Mouse (Mus musculus): ENCODE measurements around the gene Thoc3. TPM values are rescaled to one million over a fixed set of nuclear protein-coding genes. Genes with fewer than 3 reads are reported as not detected.
"Not testable (repeated sequence)": the region's sequence is repeated elsewhere in the genome, so short reads cannot be mapped to it uniquely, and the experiment has no call there.

The Thoc3 gene
- polyA plus RNA-seq (2015; fragmentation: Nextera tagmentation; extraction: Ambion mirVana) = 99.1 and 107 TPM in 2 replicates

GRCm38 (mm10) chr13:54468098-54469011 is at the start of gene Thoc3:
Thoc3 (minus strand) TSS chr13:54468849.
- peaks cover 39% of the 10 kb centered on the region for H3K36me3 ChIP-seq
- peak within 1 kb of the TSS; percentile 91 for H3K9ac ChIP-seq
- under 1% methylated on average over 67 of the region's 67 CpGs for WGBS
- 0 out of 2 replicates have a peak within 1 kb of the TSS, but pooled peaks have one; percentile 38 for H3K27ac ChIP-seq
- no peaks in the 10 kb centered on the region for H3K27me3 ChIP-seq
- peaks cover 13% of the 10 kb centered on the region for H3K4me1 ChIP-seq
- ATAC-seq (ENCODE audit: insufficient number of reproducible peaks, low FRiP score, low TSS enrichment, low read depth) = peak; percentile 88
- peak within 1 kb of the TSS; percentile 84 for H3K4me2 ChIP-seq
- H3K4me3 ChIP-seq = peak within 1 kb of the TSS; percentile 93
- no peaks in the 10 kb centered on the region for H3K9me3 ChIP-seq

DNA sequence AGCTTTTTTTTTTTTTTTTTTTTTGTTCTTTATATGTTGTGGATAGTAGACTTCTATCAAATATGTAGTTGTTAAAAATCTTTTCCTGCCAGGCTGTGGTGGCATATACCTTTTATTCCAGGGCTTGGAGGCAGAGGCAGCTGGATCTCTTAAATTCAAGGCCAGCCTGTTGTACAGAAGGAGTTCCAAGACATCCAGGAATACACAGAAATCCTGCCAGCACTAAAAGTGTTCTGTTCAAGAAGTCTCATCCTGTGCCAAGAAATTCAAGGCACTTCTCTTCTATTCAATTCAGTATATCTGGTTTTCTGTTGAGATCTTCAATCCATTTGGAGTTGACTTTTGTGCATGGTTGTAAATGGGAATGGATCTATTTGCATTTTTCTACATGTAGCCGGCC is 37.3 kb upstream of the Thoc3 start:
- Histone ChIP-seq H3K36me3 (no peaks in the 10 kb centered on the region), H3K27me3 (no peaks in the 10 kb centered on the region), H3K4me3 (no peak overlapping the region), H3K4me1 (peaks cover 14% of the 10 kb centered on the region), H3K27ac (no peak overlapping the region), H3K4me2 (no peak overlapping the region), H3K9me3 (no peaks in the 10 kb centered on the region), H3K9ac (no peak overlapping the region)
- 98% methylated on average over 1 of the region's 1 CpGs for WGBS
- ATAC-seq (ENCODE audit: insufficient number of reproducible peaks, low FRiP score, low TSS enrichment, low read depth) = no peak

DNA sequence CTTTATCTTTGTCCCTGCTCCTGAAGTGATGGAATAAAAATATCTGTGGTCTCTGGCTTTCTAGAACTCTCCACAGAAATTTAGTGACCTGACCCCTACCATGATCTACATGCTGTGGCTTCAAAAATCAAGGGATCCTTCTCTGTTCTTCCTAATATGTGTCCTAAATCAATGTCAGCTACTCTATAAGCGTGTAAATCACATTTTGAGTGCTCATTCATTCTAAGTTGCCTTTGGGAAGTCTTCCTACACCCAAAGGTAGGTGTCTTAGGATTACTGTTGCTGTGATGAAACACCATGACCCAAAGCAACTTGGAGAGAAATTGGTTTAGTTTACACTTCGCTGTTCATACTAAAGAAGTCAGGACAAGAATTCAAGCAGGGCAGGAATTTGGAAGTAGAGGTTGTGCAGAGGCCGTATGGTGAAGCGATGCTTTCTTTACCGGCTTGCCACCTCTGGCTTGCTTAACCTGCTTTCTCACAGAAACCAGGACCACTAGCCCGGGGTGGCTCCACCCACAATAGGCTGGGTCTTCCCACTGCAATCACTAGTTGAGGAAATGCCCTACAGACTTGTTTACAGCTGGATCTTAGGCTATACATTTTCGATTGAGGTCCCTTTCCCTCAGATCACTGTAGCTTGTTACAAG is 36.1 kb upstream of the Thoc3 start:
- no peak for ATAC-seq (ENCODE audit: insufficient number of reproducible peaks, low FRiP score, low TSS enrichment, low read depth)
- Histone ChIP-seq H3K4me3 (peak overlapping the region; percentile 79), H3K9ac (peak overlapping the region; percentile 78), H3K27me3 (no peaks in the 10 kb centered on the region), H3K9me3 (no peaks in the 10 kb centered on the region), H3K4me1 (peaks cover 14% of the 10 kb centered on the region), H3K27ac (peak overlapping the region; percentile 82), H3K4me2 (peak overlapping the region; percentile 91), H3K36me3 (no peaks in the 10 kb centered on the region)
- WGBS = 21% methylated on average over 7 of the region's 7 CpGs

DNA sequence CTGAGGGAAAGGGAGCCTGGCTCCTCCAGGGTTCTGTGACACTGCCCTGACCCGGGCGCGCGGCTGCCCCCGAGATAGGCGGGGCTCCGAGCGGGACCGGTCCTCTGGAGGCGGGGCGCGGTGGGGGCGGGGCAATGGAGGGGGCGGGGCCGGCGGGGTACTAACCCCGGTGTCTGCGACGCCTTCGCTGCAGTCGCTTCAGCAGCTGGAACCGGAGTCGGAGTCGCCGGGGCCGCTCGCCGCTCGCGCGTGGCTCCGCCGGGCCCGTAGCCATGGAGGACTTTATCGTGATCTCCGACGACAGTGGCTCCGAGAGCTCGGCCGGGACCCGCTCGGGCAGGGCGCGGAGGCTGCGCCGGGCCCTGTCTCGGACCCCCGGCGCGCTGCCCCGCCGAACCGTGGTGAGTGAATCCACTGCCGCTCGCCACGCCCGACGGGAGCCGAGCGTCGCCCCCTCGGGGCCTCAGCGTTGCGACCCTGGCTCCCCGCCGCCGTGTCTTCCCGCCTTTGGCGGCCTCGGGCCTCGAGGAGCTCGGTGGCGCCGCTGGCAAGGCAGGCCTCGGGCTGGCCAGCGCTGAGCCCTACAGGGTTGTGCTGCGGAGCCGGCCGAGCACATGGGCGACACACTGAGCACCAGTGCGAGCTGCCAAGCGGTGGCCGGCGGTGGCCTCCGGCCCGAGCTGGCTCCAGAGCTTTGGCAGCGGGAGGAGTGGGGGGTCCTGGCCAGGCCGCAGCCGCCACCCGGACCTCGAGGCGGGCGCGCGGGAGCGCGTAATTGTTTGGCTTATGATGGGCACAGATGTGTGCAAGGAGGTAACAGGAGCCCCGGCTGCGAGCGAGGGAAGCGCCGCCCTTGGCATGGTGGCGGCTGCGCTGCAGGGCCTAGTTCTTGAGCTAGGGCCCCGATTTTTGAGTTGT is 35.2 kb upstream of the Thoc3 start, which contains the start of gene Simc1:
Gene Simc1, plus strand, starts transcription at position 176 of the 918 bp plus-strand sequence.
- Histone ChIP-seq H3K4me3 (peak within 1 kb of the TSS; percentile 79), H3K9me3 (no peaks in the 10 kb centered on the region), H3K36me3 (no peaks in the 10 kb centered on the region), H3K4me2 (peak within 1 kb of the TSS; percentile 91), H3K27me3 (no peaks in the 10 kb centered on the region), H3K9ac (peak within 1 kb of the TSS; percentile 78), H3K27ac (peak within 1 kb of the TSS; percentile 82), H3K4me1 (peaks cover 14% of the 10 kb centered on the region)
- peak; percentile 90 for ATAC-seq (ENCODE audit: insufficient number of reproducible peaks, low FRiP score, low TSS enrichment, low read depth)
- WGBS = under 1% methylated on average over 105 of the region's 105 CpGs

GRCm38 (mm10) chr13:54503278-54503603 is 34.6 kb upstream of the Thoc3 start:
- Histone ChIP-seq H3K9me3 (no peaks in the 10 kb centered on the region), H3K4me1 (peaks cover 14% of the 10 kb centered on the region), H3K4me3 (peak overlapping the region; percentile 79), H3K27me3 (no peaks in the 10 kb centered on the region), H3K4me2 (peak overlapping the region; percentile 91), H3K9ac (peak overlapping the region; percentile 26; the same call in 1 of the 2 replicates), H3K27ac (no peak overlapping the region), H3K36me3 (no peaks in the 10 kb centered on the region)
- WGBS = 1% methylated on average over 14 of the region's 14 CpGs
- no peak for ATAC-seq (ENCODE audit: insufficient number of reproducible peaks, low FRiP score, low TSS enrichment, low read depth)

- no peak overlapping the region for H3K9ac ChIP-seq
- H3K4me3 ChIP-seq = no peak overlapping the region
- H3K36me3 ChIP-seq = no peaks in the 10 kb centered on the region
- no peaks in the 10 kb centered on the region for H3K9me3 ChIP-seq
- H3K27me3 ChIP-seq = no peaks in the 10 kb centered on the region
- H3K4me1 ChIP-seq = peaks cover 14% of the 10 kb centered on the region
- H3K27ac ChIP-seq = no peak overlapping the region
- WGBS = 64% methylated on average over 3 of the region's 3 CpGs
- no peak for ATAC-seq (ENCODE audit: insufficient number of reproducible peaks, low FRiP score, low TSS enrichment, low read depth)
- H3K4me2 ChIP-seq = no peak overlapping the region
These were observed 33.5 kb upstream of the Thoc3 start for GRCm38 (mm10) chr13:54501957-54502690.

DNA sequence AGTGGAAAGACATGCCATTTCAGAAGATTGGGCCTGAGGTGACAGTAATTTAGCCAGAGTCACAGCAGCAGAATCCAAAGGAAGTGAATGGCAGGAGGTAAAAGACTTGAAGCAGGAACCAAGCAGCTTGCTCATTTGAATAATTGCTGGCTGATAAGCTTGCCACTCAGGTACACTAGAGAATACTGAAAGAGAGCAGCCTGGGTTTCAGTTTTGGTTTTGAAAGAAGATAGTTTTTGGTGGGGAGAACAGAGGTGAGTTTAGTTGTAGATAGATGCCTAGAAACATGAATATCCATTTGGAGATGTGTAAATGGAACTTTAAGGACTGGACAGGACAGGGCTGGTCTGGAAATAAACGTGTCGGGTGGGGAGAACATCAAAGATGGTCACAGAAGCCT is 32.7 kb upstream of the Thoc3 start:
- ATAC-seq (ENCODE audit: insufficient number of reproducible peaks, low FRiP score, low TSS enrichment, low read depth) = no peak
- H3K4me2 ChIP-seq = no peak overlapping the region
- H3K9me3 ChIP-seq = no peaks in the 10 kb centered on the region
- no peak overlapping the region for H3K4me3 ChIP-seq
- H3K9ac ChIP-seq = no peak overlapping the region
- H3K27ac ChIP-seq = no peak overlapping the region
- no peaks in the 10 kb centered on the region for H3K27me3 ChIP-seq
- no peaks in the 10 kb centered on the region for H3K36me3 ChIP-seq
- peaks cover 14% of the 10 kb centered on the region for H3K4me1 ChIP-seq
- WGBS = 66% methylated on average over 2 of the region's 2 CpGs

DNA sequence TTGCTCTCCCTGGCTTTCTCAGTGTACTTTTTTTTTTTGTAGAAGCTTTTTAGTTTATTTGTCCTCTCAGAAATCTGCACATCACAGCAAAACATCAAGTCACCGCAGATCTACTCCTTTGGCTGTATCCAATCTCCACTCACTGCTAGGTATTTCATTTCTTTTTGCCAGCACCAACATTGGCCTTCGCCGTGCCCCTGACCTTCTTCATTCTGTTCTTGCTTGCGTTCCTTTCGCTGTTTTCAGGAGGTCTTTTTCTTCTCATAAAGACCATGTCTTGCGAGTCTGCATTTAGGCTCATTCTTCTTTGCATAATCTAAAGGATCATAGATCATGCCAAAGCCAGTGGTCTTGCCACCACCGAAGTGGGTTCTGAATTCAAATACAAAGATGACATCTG is 30.9 kb upstream of the Thoc3 start:
- not testable (repeated sequence) for H3K4me1 ChIP-seq; H3K27me3 ChIP-seq; H3K9me3 ChIP-seq; H3K9ac ChIP-seq; H3K27ac ChIP-seq; H3K4me3 ChIP-seq; H3K4me2 ChIP-seq; ATAC-seq (ENCODE audit: insufficient number of reproducible peaks, low FRiP score, low TSS enrichment, low read depth); H3K36me3 ChIP-seq
- 90% methylated on average over 7 of the region's 7 CpGs for WGBS

GRCm38 (mm10) chr13:54491381-54491780 is 22.7 kb upstream of the Thoc3 start:
- WGBS = 72% methylated on average over 6 of the region's 6 CpGs
- no peaks in the 10 kb centered on the region for H3K4me1 ChIP-seq
- ATAC-seq (ENCODE audit: insufficient number of reproducible peaks, low FRiP score, low TSS enrichment, low read depth) = no peak
- H3K9me3 ChIP-seq = no peaks in the 10 kb centered on the region
- no peak overlapping the region for H3K4me3 ChIP-seq
- no peaks in the 10 kb centered on the region for H3K36me3 ChIP-seq
- no peaks in the 10 kb centered on the region for H3K27me3 ChIP-seq
- no peak overlapping the region for H3K27ac ChIP-seq
- H3K4me2 ChIP-seq = no peak overlapping the region
- H3K9ac ChIP-seq = no peak overlapping the region

- Histone ChIP-seq H3K4me3 (no peak overlapping the region), H3K27me3 (no peaks in the 10 kb centered on the region), H3K4me1 (no peaks in the 10 kb centered on the region), H3K9me3 (no peaks in the 10 kb centered on the region), H3K4me2 (no peak overlapping the region), H3K36me3 (no peaks in the 10 kb centered on the region), H3K27ac (no peak overlapping the region), H3K9ac (no peak overlapping the region)
- WGBS = 75% methylated on average over 5 of the region's 5 CpGs
- ATAC-seq (ENCODE audit: insufficient number of reproducible peaks, low FRiP score, low TSS enrichment, low read depth) = no peak
These were observed 21.8 kb upstream of the Thoc3 start for GRCm38 (mm10) chr13:54490411-54490810.

- Histone ChIP-seq H3K4me2 (no peak overlapping the region), H3K36me3 (no peaks in the 10 kb centered on the region), H3K9me3 (no peaks in the 10 kb centered on the region), H3K4me1 (0 out of 2 replicates have a peak, but pooled peaks cover 2% of the 10 kb centered on the region), H3K27me3 (no peaks in the 10 kb centered on the region), H3K27ac (no peak overlapping the region), H3K9ac (no peak overlapping the region), H3K4me3 (no peak overlapping the region)
- 85% methylated on average over 14 of the region's 14 CpGs for WGBS
- ATAC-seq (ENCODE audit: insufficient number of reproducible peaks, low FRiP score, low TSS enrichment, low read depth) = no peak
These were observed 12.8 kb upstream of the Thoc3 start for GRCm38 (mm10) chr13:54481498-54481897.
